Mouse (Mus musculus): ENCODE results near the gene Rsrc2. TPM values are rescaled to one million over a fixed set of nuclear protein-coding genes. Genes with fewer than 3 reads are reported as not detected.

The Rsrc2 gene
- total and polyA plus RNA-seq, 2 experiments, result 7.0 to 44.2 TPM

- no peaks in the 10 kb centered on the region for H3K27me3 ChIP-seq (ENCODE audit: control insufficient read depth, insufficient read depth, low read length)
- DNase-seq (ENCODE audit: extremely low read depth, low read depth, low spot score), result no peak
- peaks cover 46% of the 10 kb centered on the region for H3K36me3 ChIP-seq (ENCODE audit: control insufficient read depth, insufficient read depth, low read length)
- H3K27ac ChIP-seq (replicated peaks; ENCODE audit: insufficient read depth, low read depth, low read length), result no peak overlapping the region
- peaks cover 5% of the 10 kb centered on the region for H3K4me1 ChIP-seq (ENCODE audit: control insufficient read depth, insufficient read depth, low read length)
- H3K9ac ChIP-seq (ENCODE audit: low read depth, low read length), result no peak overlapping the region
- 92% methylated on average over 6 of the region's 6 CpGs for WGBS
- no peak for TF ChIP-seq POLR2A (IDR thresholded peaks at IDR 0.05; ENCODE audit: extremely low read depth, insufficient read depth, low read length)
- TF ChIP-seq CTCF (IDR thresholded peaks at IDR 0.05; ENCODE audit: low read depth, low read length), result no peak
- peaks cover 9% of the 10 kb centered on the region; the same call in 1 of the 2 replicates for H3K79me2 ChIP-seq (ENCODE audit: control insufficient read depth, insufficient read depth, low read length)
- no peak overlapping the region for H3K4me3 ChIP-seq (ENCODE audit: insufficient read depth, low read depth, low read length)
Observed at GRCm38 (mm10) chr5:123713782-123714181, 35.4 kb downstream of the Rsrc2 start.

- Histone ChIP-seq H3K27ac (replicated peaks; ENCODE audit: insufficient read depth, low read depth, low read length) (no peak overlapping the region), H3K4me3 (ENCODE audit: insufficient read depth, low read depth, low read length) (no peak overlapping the region), H3K9ac (ENCODE audit: low read depth, low read length) (no peak overlapping the region), H3K36me3 (ENCODE audit: control insufficient read depth, insufficient read depth, low read length) (peaks cover 60% of the 10 kb centered on the region), H3K27me3 (ENCODE audit: control insufficient read depth, insufficient read depth, low read length) (no peaks in the 10 kb centered on the region), H3K79me2 (ENCODE audit: control insufficient read depth, insufficient read depth, low read length) (no peaks in the 10 kb centered on the region), H3K4me1 (ENCODE audit: control insufficient read depth, insufficient read depth, low read length) (peaks cover 4% of the 10 kb centered on the region; the same call in 1 of the 2 replicates)
- peak; percentile 54 for DNase-seq (ENCODE audit: extremely low read depth, low read depth, low spot score)
- 41% methylated on average over 4 of the region's 4 CpGs for WGBS
- TF ChIP-seq POLR2A (IDR thresholded peaks at IDR 0.05; ENCODE audit: extremely low read depth, insufficient read depth, low read length) (no peak), CTCF (IDR thresholded peaks at IDR 0.05; ENCODE audit: low read depth, low read length) (no peak)
Observed at GRCm38 (mm10) chr5:123709571-123709970, 39.6 kb downstream of the Rsrc2 start.

- Histone ChIP-seq H3K9ac (ENCODE audit: low read depth, low read length) (no peak overlapping the region), H3K79me2 (ENCODE audit: control insufficient read depth, insufficient read depth, low read length) (no peaks in the 10 kb centered on the region), H3K36me3 (ENCODE audit: control insufficient read depth, insufficient read depth, low read length) (peaks cover 56% of the 10 kb centered on the region), H3K4me3 (ENCODE audit: insufficient read depth, low read depth, low read length) (no peak overlapping the region), H3K27me3 (ENCODE audit: control insufficient read depth, insufficient read depth, low read length) (no peaks in the 10 kb centered on the region), H3K27ac (replicated peaks; ENCODE audit: insufficient read depth, low read depth, low read length) (no peak overlapping the region), H3K4me1 (ENCODE audit: control insufficient read depth, insufficient read depth, low read length) (peaks cover 4% of the 10 kb centered on the region; the same call in 1 of the 2 replicates)
- TF ChIP-seq POLR2A (IDR thresholded peaks at IDR 0.05; ENCODE audit: extremely low read depth, insufficient read depth, low read length) (no peak), CTCF (IDR thresholded peaks at IDR 0.05; ENCODE audit: low read depth, low read length) (no peak)
- DNase-seq (ENCODE audit: extremely low read depth, low read depth, low spot score), result no peak
- 91% methylated on average over 12 of the region's 12 CpGs for WGBS
Observed at GRCm38 (mm10) chr5:123708598-123708997, 40.6 kb downstream of the Rsrc2 start.

GRCm38 (mm10) chr5:123700625-123701024 lies 48.6 kb downstream of the Rsrc2 start:
- Histone ChIP-seq H3K27ac (replicated peaks; ENCODE audit: insufficient read depth, low read depth, low read length) (no peak overlapping the region), H3K4me1 (ENCODE audit: control insufficient read depth, insufficient read depth, low read length) (no peaks in the 10 kb centered on the region), H3K79me2 (ENCODE audit: control insufficient read depth, insufficient read depth, low read length) (no peaks in the 10 kb centered on the region), H3K27me3 (ENCODE audit: control insufficient read depth, insufficient read depth, low read length) (no peaks in the 10 kb centered on the region), H3K36me3 (ENCODE audit: control insufficient read depth, insufficient read depth, low read length) (peaks cover 33% of the 10 kb centered on the region), H3K4me3 (ENCODE audit: insufficient read depth, low read depth, low read length) (no peak overlapping the region), H3K9ac (ENCODE audit: low read depth, low read length) (no peak overlapping the region)
- DNase-seq (ENCODE audit: extremely low read depth, low read depth, low spot score), result peak; percentile 48
- 42% methylated on average over 11 of the region's 11 CpGs for WGBS
- TF ChIP-seq CTCF (IDR thresholded peaks at IDR 0.05; ENCODE audit: low read depth, low read length) (peak; percentile 13; the same call in 1 of the 2 replicates), POLR2A (IDR thresholded peaks at IDR 0.05; ENCODE audit: extremely low read depth, insufficient read depth, low read length) (no peak)

- 26% methylated on average over 3 of the region's 3 CpGs for WGBS
- Histone ChIP-seq H3K4me3 (ENCODE audit: insufficient read depth, low read depth, low read length) (no peak overlapping the region), H3K27ac (replicated peaks; ENCODE audit: insufficient read depth, low read depth, low read length) (no peak overlapping the region), H3K4me1 (ENCODE audit: control insufficient read depth, insufficient read depth, low read length) (peaks cover 3% of the 10 kb centered on the region; the same call in 1 of the 2 replicates), H3K9ac (ENCODE audit: low read depth, low read length) (no peak overlapping the region), H3K79me2 (ENCODE audit: control insufficient read depth, insufficient read depth, low read length) (no peaks in the 10 kb centered on the region), H3K36me3 (ENCODE audit: control insufficient read depth, insufficient read depth, low read length) (peaks cover 27% of the 10 kb centered on the region), H3K27me3 (ENCODE audit: control insufficient read depth, insufficient read depth, low read length) (no peaks in the 10 kb centered on the region)
- TF ChIP-seq POLR2A (IDR thresholded peaks at IDR 0.05; ENCODE audit: extremely low read depth, insufficient read depth, low read length), result no peak
- TF ChIP-seq CTCF (IDR thresholded peaks at IDR 0.05; ENCODE audit: low read depth, low read length), result peak; percentile 75
- peak; percentile 68 for DNase-seq (ENCODE audit: extremely low read depth, low read depth, low spot score)
Observed at GRCm38 (mm10) chr5:123699198-123699597, 50.0 kb downstream of the Rsrc2 start.

GRCm38 (mm10) chr5:123696961-123697360 lies 52.3 kb downstream of the Rsrc2 start:
- Histone ChIP-seq H3K27me3 (ENCODE audit: control insufficient read depth, insufficient read depth, low read length) (no peaks in the 10 kb centered on the region), H3K9ac (ENCODE audit: low read depth, low read length) (no peak overlapping the region), H3K4me3 (ENCODE audit: insufficient read depth, low read depth, low read length) (no peak overlapping the region), H3K79me2 (ENCODE audit: control insufficient read depth, insufficient read depth, low read length) (no peaks in the 10 kb centered on the region), H3K4me1 (ENCODE audit: control insufficient read depth, insufficient read depth, low read length) (peaks cover 3% of the 10 kb centered on the region; the same call in 1 of the 2 replicates), H3K36me3 (ENCODE audit: control insufficient read depth, insufficient read depth, low read length) (peaks cover 11% of the 10 kb centered on the region), H3K27ac (replicated peaks; ENCODE audit: insufficient read depth, low read depth, low read length) (no peak overlapping the region)
- no peak for TF ChIP-seq CTCF (IDR thresholded peaks at IDR 0.05; ENCODE audit: low read depth, low read length)
- TF ChIP-seq POLR2A (IDR thresholded peaks at IDR 0.05; ENCODE audit: extremely low read depth, insufficient read depth, low read length), result no peak
- WGBS, result 52% methylated on average over 4 of the region's 4 CpGs
- DNase-seq (ENCODE audit: extremely low read depth, low read depth, low spot score), result no peak
